Mouse (Mus musculus) midbrain, embryonic 12.5 days (tissue): Measurements from ENCODE around the gene Mtfp1. TPM values are rescaled to one million over a fixed set of nuclear protein-coding genes. Genes with fewer than 3 reads are reported as not detected.
"Not testable (repeated sequence)": the region's sequence is repeated elsewhere in the genome, so short reads cannot be mapped to it uniquely, and the experiment has no call there.

Experiments used
- ATAC-seq: fragments of 200-750 bp; cut with Nextera tagmentation; 2 replicates; pipeline ENCODE4 v1.8.0; 2017; ENCODE audit warnings: low read depth, moderate TSS enrichment, moderate library complexity; ENCODE audit not compliant: low FRiP score
- H3K27ac ChIP-seq: fragments of 300-500 bp; sonication (generic); replicated peaks from 2 replicates; pipeline ENCODE4 v1.5.1; 2016; ENCODE audit warnings: mild to moderate bottlenecking
- H3K27me3 ChIP-seq: fragments of 300-500 bp; sonication (generic); 2 replicates; pipeline ENCODE4 v1.6.1; 2016; ENCODE audit warnings: mild to moderate bottlenecking
- H3K36me3 ChIP-seq: fragments of 300-500 bp; sonication (generic); 2 replicates; pipeline ENCODE4 v1.6.1; 2016
- H3K4me1 ChIP-seq: fragments of 300-500 bp; sonication (generic); 2 replicates; pipeline ENCODE4 v1.6.1; 2016
- H3K4me2 ChIP-seq: fragments of 300-500 bp; sonication (generic); replicated peaks from 2 replicates; pipeline ENCODE4 v1.6.1; 2016; ENCODE audit warnings: mild to moderate bottlenecking, moderate library complexity
- H3K4me3 ChIP-seq: fragments of 300-500 bp; sonication (generic); 2 replicates; pipeline ENCODE4 v1.5.1; 2016; ENCODE audit warnings: mild to moderate bottlenecking
- H3K9ac ChIP-seq: fragments of 300-500 bp; sonication (generic); replicated peaks from 2 replicates; pipeline ENCODE4 v1.6.1; 2016; ENCODE audit warnings: mild to moderate bottlenecking, moderate library complexity
- H3K9me3 ChIP-seq: fragments of 300-500 bp; sonication (generic); 2 replicates; pipeline ENCODE4 v1.6.1; 2016; ENCODE audit warnings: mild to moderate bottlenecking
- WGBS: fragments of 180-500 bp; shearing (Covaris S2); methylation state at CpG from one replicate; pipeline ENCODE4 v1.1.7; 2016; 5-methylcytosine and 5-hydroxymethylcytosine counted together
- polyA plus RNA-seq: library from polyadenylated mRNA; unstranded; fragments of >200 nt; fragmentation: Nextera tagmentation; extraction: Ambion mirVana; gene quantifications from 2 replicates; pipeline ENCODE4 v1.2.1, GENCODE M21; 2016

Mtfp1 gene
- polyA plus RNA-seq, 1 experiment from 2014 or later, result 5.9 TPM

- no peak for ATAC-seq
- Histone ChIP-seq H3K27ac (no peak overlapping the region), H3K27me3 (peaks cover 19% of the 10 kb centered on the region), H3K36me3 (peaks cover 4% of the 10 kb centered on the region; the same call in 1 of the 2 replicates), H3K4me1 (peaks cover 6% of the 10 kb centered on the region), H3K9ac (no peak overlapping the region), H3K4me2 (no peak overlapping the region), H3K4me3 (no peak overlapping the region), H3K9me3 (no peaks in the 10 kb centered on the region)
- 88% methylated on average over 6 of the region's 6 CpGs for WGBS
Measured at GRCm38 (mm10) chr11:4112861-4113260, 17.6 kb upstream of the Mtfp1 start.

- no peaks in the 10 kb centered on the region for H3K4me1 ChIP-seq
- no peak for ATAC-seq
- H3K9me3 ChIP-seq, result no peaks in the 10 kb centered on the region
- WGBS, result 91% methylated on average over 4 of the region's 4 CpGs
- H3K27ac ChIP-seq, result no peak overlapping the region
- no peak overlapping the region for H3K9ac ChIP-seq
- peaks cover 4% of the 10 kb centered on the region; the same call in 1 of the 2 replicates for H3K36me3 ChIP-seq
- no peak overlapping the region for H3K4me2 ChIP-seq
- peaks cover 11% of the 10 kb centered on the region; the same call in 1 of the 2 replicates for H3K27me3 ChIP-seq
- H3K4me3 ChIP-seq, result no peak overlapping the region
Measured at GRCm38 (mm10) chr11:4112033-4112432, 16.8 kb upstream of the Mtfp1 start.

GRCm38 (mm10) chr11:4108691-4109090 is 13.4 kb upstream of the Mtfp1 start:
- Histone ChIP-seq H3K27ac (no peak overlapping the region), H3K9ac (no peak overlapping the region), H3K36me3 (peaks cover 4% of the 10 kb centered on the region; the same call in 1 of the 2 replicates), H3K4me1 (no peaks in the 10 kb centered on the region), H3K9me3 (no peaks in the 10 kb centered on the region), H3K4me3 (no peak overlapping the region), H3K27me3 (no peaks in the 10 kb centered on the region), H3K4me2 (no peak overlapping the region)
- WGBS, result 87% methylated on average over 7 of the region's 7 CpGs
- ATAC-seq, result no peak

- H3K4me1 ChIP-seq, H3K27ac ChIP-seq, H3K4me3 ChIP-seq, H3K9me3 ChIP-seq, H3K27me3 ChIP-seq, ATAC-seq, H3K4me2 ChIP-seq, H3K36me3 ChIP-seq, H3K9ac ChIP-seq: not testable (repeated sequence)
- 91% methylated on average over 6 of the region's 6 CpGs for WGBS
Measured at GRCm38 (mm10) chr11:4107901-4108300, 12.7 kb upstream of the Mtfp1 start.

GRCm38 (mm10) chr11:4105444-4105843 is 10.2 kb upstream of the Mtfp1 start:
- ATAC-seq, result no peak
- Histone ChIP-seq H3K4me2 (no peak overlapping the region), H3K36me3 (no peaks in the 10 kb centered on the region), H3K27ac (no peak overlapping the region), H3K4me3 (no peak overlapping the region), H3K9me3 (no peaks in the 10 kb centered on the region), H3K27me3 (no peaks in the 10 kb centered on the region), H3K4me1 (no peaks in the 10 kb centered on the region), H3K9ac (no peak overlapping the region)
- 84% methylated on average over 6 of the region's 6 CpGs for WGBS

GRCm38 (mm10) chr11:4104989-4105388 is 9.7 kb upstream of the Mtfp1 start:
- Histone ChIP-seq H3K27ac (no peak overlapping the region), H3K27me3 (no peaks in the 10 kb centered on the region), H3K36me3 (no peaks in the 10 kb centered on the region), H3K9me3 (no peaks in the 10 kb centered on the region), H3K4me2 (no peak overlapping the region), H3K9ac (no peak overlapping the region), H3K4me3 (no peak overlapping the region), H3K4me1 (no peaks in the 10 kb centered on the region)
- WGBS, result 88% methylated on average over 5 of the region's 5 CpGs
- no peak for ATAC-seq

- no peaks in the 10 kb centered on the region for H3K36me3 ChIP-seq
- H3K27me3 ChIP-seq, result no peaks in the 10 kb centered on the region
- no peak overlapping the region for H3K4me3 ChIP-seq
- H3K4me2 ChIP-seq, result no peak overlapping the region
- H3K4me1 ChIP-seq, result no peaks in the 10 kb centered on the region
- no peak overlapping the region for H3K27ac ChIP-seq
- H3K9me3 ChIP-seq, result no peaks in the 10 kb centered on the region
- ATAC-seq, result no peak
- 87% methylated on average over 14 of the region's 14 CpGs for WGBS
- no peak overlapping the region for H3K9ac ChIP-seq
Measured at GRCm38 (mm10) chr11:4103522-4103921, 8.3 kb upstream of the Mtfp1 start.

GRCm38 (mm10) chr11:4101851-4102250 is 6.6 kb upstream of the Mtfp1 start:
- no peaks in the 10 kb centered on the region for H3K36me3 ChIP-seq
- no peak overlapping the region for H3K4me3 ChIP-seq
- ATAC-seq, result no peak
- H3K4me1 ChIP-seq, result peaks cover 8% of the 10 kb centered on the region
- H3K9me3 ChIP-seq, result no peaks in the 10 kb centered on the region
- no peak overlapping the region for H3K9ac ChIP-seq
- no peak overlapping the region for H3K4me2 ChIP-seq
- no peaks in the 10 kb centered on the region for H3K27me3 ChIP-seq
- WGBS, result 86% methylated on average over 5 of the region's 5 CpGs
- no peak overlapping the region for H3K27ac ChIP-seq

- H3K4me1 ChIP-seq, result peaks cover 23% of the 10 kb centered on the region
- H3K9ac ChIP-seq, result no peak overlapping the region
- H3K27ac ChIP-seq, result no peak overlapping the region
- 72% methylated on average over 3 of the region's 3 CpGs for WGBS
- H3K36me3 ChIP-seq, result no peaks in the 10 kb centered on the region
- no peak overlapping the region for H3K4me3 ChIP-seq
- H3K9me3 ChIP-seq, result no peaks in the 10 kb centered on the region
- H3K27me3 ChIP-seq, result no peaks in the 10 kb centered on the region
- no peak overlapping the region for H3K4me2 ChIP-seq
- ATAC-seq, result no peak
Measured at GRCm38 (mm10) chr11:4099447-4099846, 4.2 kb upstream of the Mtfp1 start.

GRCm38 (mm10) chr11:4098816-4099215 is 3.6 kb upstream of the Mtfp1 start:
- Histone ChIP-seq H3K4me1 (peaks cover 26% of the 10 kb centered on the region), H3K27ac (no peak overlapping the region), H3K4me3 (no peak overlapping the region), H3K36me3 (no peaks in the 10 kb centered on the region), H3K27me3 (no peaks in the 10 kb centered on the region), H3K9ac (no peak overlapping the region), H3K9me3 (no peaks in the 10 kb centered on the region), H3K4me2 (no peak overlapping the region)
- no peak for ATAC-seq
- whole genome bisulfite sequencing, result 73% methylated on average over 7 of the region's 7 CpGs

GRCm38 (mm10) chr11:4098120-4098519 is 2.9 kb upstream of the Mtfp1 start:
- 73% methylated on average over 8 of the region's 8 CpGs for WGBS
- Histone ChIP-seq H3K4me3 (no peak overlapping the region), H3K9ac (no peak overlapping the region), H3K36me3 (no peaks in the 10 kb centered on the region), H3K27ac (no peak overlapping the region), H3K9me3 (no peaks in the 10 kb centered on the region), H3K27me3 (no peaks in the 10 kb centered on the region), H3K4me2 (no peak overlapping the region), H3K4me1 (peaks cover 26% of the 10 kb centered on the region)
- no peak for ATAC-seq

- WGBS, result 25% methylated on average over 10 of the region's 10 CpGs
Measured at GRCm38 (mm10) chr11:4097091-4097621, 1.9 kb upstream of the Mtfp1 start.

More at GRCm38 (mm10) chr11:4097091-4097621, 1.9 kb upstream of the Mtfp1 start:
- Histone ChIP-seq H3K36me3 (no peaks in the 10 kb centered on the region), H3K4me2 (peak overlapping the region; percentile 88), H3K9me3 (no peaks in the 10 kb centered on the region), H3K27me3 (no peaks in the 10 kb centered on the region), H3K27ac (peak overlapping the region; percentile 85), H3K4me1 (peaks cover 26% of the 10 kb centered on the region), H3K9ac (peak overlapping the region; percentile 83), H3K4me3 (peak overlapping the region; percentile 54)
- ATAC-seq, result peak; percentile 44
